Mouse (Mus musculus) MEL (cell line): ENCODE results near the gene Nr4a1. TPM values are rescaled to one million over a fixed set of nuclear protein-coding genes. Genes with fewer than 3 reads are reported as not detected.

Source experiments
- DNase-seq: peaks from one replicate; pipeline ENCODE4 v3.0.0; 2011; ENCODE audit warnings: low read depth, low spot score
- H3K27ac ChIP-seq: 2 replicates; pipeline ENCODE4 v1.5.1; 2012; ENCODE audit warnings: low read depth, mild to moderate bottlenecking, control low read depth, low read length, moderate library complexity; ENCODE audit not compliant: control insufficient read depth
- H3K27me3 ChIP-seq, 2 experiments: fragments of 150-350 bp in 1 of 2; sonication (generic) in 1 of 2; 2 replicates each; pipeline ENCODE4 v1.6.1; 2012; ENCODE audit warnings: low read length in 2 of 2, mild to moderate bottlenecking in 2 of 2, improper control_type of control experiment in 1 of 2, moderate library complexity in 1 of 2; ENCODE audit not compliant: insufficient read depth in 2 of 2, control insufficient read depth in 1 of 2
- H3K36me3 ChIP-seq, 2 experiments: 2 replicates each; pipeline ENCODE4 v1.6.1; 2012 to 2014; ENCODE audit warnings: low read length in 2 of 2, improper control_type of control experiment in 1 of 2, inconsistent platforms in 1 of 2, mild to moderate bottlenecking in 1 of 2; ENCODE audit not compliant: insufficient read depth in 2 of 2, control insufficient read depth in 1 of 2
- H3K4me1 ChIP-seq, 2 experiments: fragments of 150-350 bp in 1 of 2; sonication (generic) in 1 of 2; 2 replicates each; pipeline ENCODE4 v1.6.1; 2012; ENCODE audit warnings: low read length in 2 of 2, improper control_type of control experiment in 1 of 2, mild to moderate bottlenecking in 1 of 2; ENCODE audit not compliant: insufficient read depth in 2 of 2, control insufficient read depth in 1 of 2
- H3K4me3 ChIP-seq, 2 experiments: fragments of 150-350 bp in 1 of 2; sonication (generic) in 1 of 2; 2 replicates each; pipeline ENCODE4 v1.5.1; 2012; ENCODE audit warnings: low read depth in 2 of 2, low read length in 2 of 2, mild to moderate bottlenecking in 2 of 2, moderate library complexity in 2 of 2, control low read depth in 1 of 2, improper control_type of control experiment in 1 of 2; ENCODE audit not compliant: control insufficient read depth in 1 of 2, insufficient read depth in 1 of 2
- H3K79me2 ChIP-seq: 2 replicates; pipeline ENCODE4 v1.6.1; 2012; ENCODE audit warnings: mild to moderate bottlenecking, low read length, moderate library complexity; ENCODE audit not compliant: control insufficient read depth, poor library complexity, insufficient read depth
- H3K9ac ChIP-seq: 2 replicates; pipeline ENCODE4 v1.6.1; 2012; ENCODE audit warnings: low read depth, mild to moderate bottlenecking, control low read depth, low read length, moderate library complexity; ENCODE audit not compliant: control insufficient read depth, poor library complexity, severe bottlenecking
- H3K9me3 ChIP-seq: fragments of 150-350 bp; sonication (generic); replicated peaks from 2 replicates; pipeline ENCODE4 v1.6.1; 2012; ENCODE audit warnings: mild to moderate bottlenecking, low read length, improper control_type of control experiment, moderate library complexity; ENCODE audit not compliant: insufficient read depth
- BHLHE40 ChIP-seq: IDR thresholded peaks from 2 replicates; pipeline ENCODE4 v1.6.1; 2012; ENCODE audit warnings: low read depth, mild to moderate bottlenecking, inconsistent platforms, low read length, improper control_type of control experiment, borderline replicate concordance
- CHD1 ChIP-seq: IDR thresholded peaks from 2 replicates; pipeline ENCODE4 v1.6.1; 2012; ENCODE audit warnings: low read depth, mild to moderate bottlenecking, inconsistent platforms, low read length, improper control_type of control experiment
- CHD2 ChIP-seq: IDR thresholded peaks from 2 replicates; pipeline ENCODE4 v1.6.1; 2011; ENCODE audit warnings: low read length, improper control_type of control experiment
- E2F4 ChIP-seq: IDR thresholded peaks from 2 replicates; pipeline ENCODE4 v1.6.1; 2011; ENCODE audit warnings: low read depth, low read length, improper control_type of control experiment, borderline replicate concordance
- ELF1 ChIP-seq: IDR thresholded peaks from 2 replicates; pipeline ENCODE4 v1.6.1; 2014; ENCODE audit warnings: low read depth, mild to moderate bottlenecking, inconsistent platforms, low read length, improper control_type of control experiment, moderate library complexity
- EP300 ChIP-seq, 2 experiments: IDR thresholded peaks; 2 replicates each; pipeline ENCODE4 v1.6.1; 2011; ENCODE audit warnings: improper control_type of control experiment in 2 of 2, low read length in 2 of 2, low read depth in 1 of 2, mild to moderate bottlenecking in 1 of 2
- ETS1 ChIP-seq: IDR thresholded peaks from 2 replicates; pipeline ENCODE4 v1.6.1; 2012; ENCODE audit warnings: low read depth, mild to moderate bottlenecking, inconsistent platforms, low read length, improper control_type of control experiment, moderate library complexity
- GATA1 ChIP-seq: IDR thresholded peaks from 2 replicates; pipeline ENCODE4 v1.6.1; 2011; ENCODE audit warnings: low read depth, low read length, improper control_type of control experiment
- KAT2A ChIP-seq: conservative IDR thresholded peaks from 2 replicates; pipeline ENCODE4 v1.6.1; 2012; ENCODE audit warnings: low read depth, low read length, improper control_type of control experiment, inconsistent platforms
- MAFK ChIP-seq: IDR thresholded peaks from 2 replicates; pipeline ENCODE4 v1.6.1; 2011; ENCODE audit warnings: low read depth, mild to moderate bottlenecking, low read length, improper control_type of control experiment, borderline replicate concordance
- MAZ ChIP-seq: IDR thresholded peaks from 2 replicates; pipeline ENCODE4 v1.6.1; 2012; ENCODE audit warnings: low read depth, mild to moderate bottlenecking, inconsistent platforms, low read length, improper control_type of control experiment
- MXI1 ChIP-seq: IDR thresholded peaks from 2 replicates; pipeline ENCODE4 v1.6.1; 2011; ENCODE audit warnings: mild to moderate bottlenecking, low read depth, low read length, improper control_type of control experiment
- MYB ChIP-seq: IDR thresholded peaks from 2 replicates; pipeline ENCODE4 v1.6.1; 2011; ENCODE audit warnings: mild to moderate bottlenecking, low read depth, low read length, improper control_type of control experiment
- MYC ChIP-seq: IDR thresholded peaks from 2 replicates; pipeline ENCODE4 v1.6.1; 2011; ENCODE audit warnings: low read depth, mild to moderate bottlenecking, low read length, improper control_type of control experiment, moderate library complexity
- NELFE ChIP-seq: IDR thresholded peaks from 2 replicates; pipeline ENCODE4 v1.6.1; 2011; ENCODE audit warnings: low read depth, low read length, improper control_type of control experiment
- NRF1 ChIP-seq: IDR thresholded peaks from 2 replicates; pipeline ENCODE4 v1.6.1; 2014; ENCODE audit warnings: low read depth, mild to moderate bottlenecking, inconsistent platforms, low read length, improper control_type of control experiment, moderate library complexity; ENCODE audit not compliant: poor library complexity, insufficient read depth, severe bottlenecking
- POLR2AphosphoS2 ChIP-seq: IDR thresholded peaks from 2 replicates; pipeline ENCODE4 v1.6.1; 2011; ENCODE audit warnings: low read length, improper control_type of control experiment
- POLR2AphosphoS5 ChIP-seq: IDR thresholded peaks from 2 replicates; pipeline ENCODE4 v1.6.1; 2012; ENCODE audit warnings: low read depth, borderline replicate concordance, mild to moderate bottlenecking, inconsistent platforms, low read length, moderate library complexity, mixed read lengths
- RAD21 ChIP-seq: IDR thresholded peaks from 2 replicates; pipeline ENCODE4 v1.6.1; 2011; ENCODE audit warnings: mild to moderate bottlenecking, low read depth, low read length, improper control_type of control experiment
- SIN3A ChIP-seq: IDR thresholded peaks from 2 replicates; pipeline ENCODE4 v1.6.1; 2012; ENCODE audit warnings: low read length, improper control_type of control experiment, inconsistent platforms
- SMC3 ChIP-seq: IDR thresholded peaks from 2 replicates; pipeline ENCODE4 v1.6.1; 2011; ENCODE audit warnings: low read depth, low read length, improper control_type of control experiment
- TBP ChIP-seq: IDR thresholded peaks from 2 replicates; pipeline ENCODE4 v1.8.0; 2011; ENCODE audit warnings: low read depth, low read length, improper control_type of control experiment
- TCF12 ChIP-seq: IDR thresholded peaks from 2 replicates; pipeline ENCODE4 v1.6.1; 2014; ENCODE audit warnings: low read depth, mild to moderate bottlenecking, inconsistent platforms, low read length, improper control_type of control experiment, moderate library complexity
- UBTF ChIP-seq: IDR thresholded peaks from 2 replicates; pipeline ENCODE4 v1.6.1; 2012; ENCODE audit warnings: low read depth, mild to moderate bottlenecking, inconsistent platforms, low read length, improper control_type of control experiment, moderate library complexity, borderline replicate concordance; ENCODE audit not compliant: insufficient read depth
- ZC3H11A ChIP-seq: IDR thresholded peaks from 2 replicates; pipeline ENCODE4 v1.6.1; 2012; ENCODE audit warnings: low read depth, mild to moderate bottlenecking, inconsistent platforms, low read length, improper control_type of control experiment
- ZNF384 ChIP-seq: IDR thresholded peaks from 2 replicates; pipeline ENCODE4 v1.6.1; 2012; ENCODE audit warnings: low read depth, mild to moderate bottlenecking, inconsistent platforms, low read length, improper control_type of control experiment
- polyA plus RNA-seq, 2 experiments: library from polyadenylated mRNA; stranded (reverse) in 1 of 2; unstranded in 1 of 2; fragments of >175 nt in 1 of 2; fragments of >200 nt in 1 of 2; gene quantifications; 2 replicates each; pipeline versions ENCODE4 v1.2.1 to v1.2.4; 2012; ENCODE audit warnings: low replicate concordance in 2 of 2, low read depth in 1 of 2; ENCODE audit not compliant: insufficient read length in 2 of 2, insufficient read depth in 1 of 2, missing spikeins in 1 of 2
- total RNA-seq: library from RNA; depleted of rRNA; stranded (reverse); fragments of 300-350 nt; gene quantifications from 2 replicates; pipeline ENCODE4 v1.2.3, GENCODE M21; 2012

Gene Nr4a1
- total and polyA plus RNA-seq, 3 experiments, result 2.0 to 12.8 TPM; not detected in 1

DNA sequence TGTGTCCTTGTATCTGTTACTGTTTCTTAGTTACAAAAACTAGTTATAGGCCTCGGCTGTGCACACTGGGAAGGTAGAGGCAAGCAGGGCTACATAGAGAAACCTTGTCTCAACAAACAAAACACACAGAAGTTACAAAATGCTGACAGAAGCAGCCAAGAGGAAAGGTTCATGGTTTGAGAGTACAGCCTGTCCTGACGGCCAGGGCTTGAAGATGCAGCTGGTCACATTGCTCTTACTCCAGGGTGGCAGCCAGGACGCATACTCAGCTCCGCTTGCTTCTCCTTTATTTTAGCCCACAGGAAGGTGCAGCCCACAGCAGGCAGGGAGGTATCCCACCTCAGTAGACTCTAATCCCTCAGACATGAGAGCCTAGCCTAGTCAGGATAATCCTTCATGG is 38.0 kb upstream of the Nr4a1 start:
- H3K9ac ChIP-seq, result no peak overlapping the region
- TF ChIP-seq POLR2AphosphoS5 (no peak), EP300 (IDR thresholded peaks at IDR 0.05; ENCODE audit: low read depth in 1 of 2, low read length in 2 of 2) (no peak), SMC3 (no peak), NELFE (no peak), TBP (no peak), ELF1 (no peak), CHD1 (no peak), SIN3A (no peak), KAT2A (no peak), NRF1 (no peak), GATA1 (no peak), RAD21 (no peak), MYB (no peak), BHLHE40 (no peak), ZNF384 (no peak)
- TF ChIP-seq, all 39 proteins: peak for 0
- no peaks in the 10 kb centered on the region for H3K4me1 ChIP-seq
- no peaks in the 10 kb centered on the region for H3K79me2 ChIP-seq
- H3K27me3 ChIP-seq, result no peaks in the 10 kb centered on the region
- no peaks in the 10 kb centered on the region for H3K9me3 ChIP-seq
- no peaks in the 10 kb centered on the region for H3K36me3 ChIP-seq
- DNase-seq, result no peak
- H3K27ac ChIP-seq, result no peak overlapping the region
- no peak overlapping the region for H3K4me3 ChIP-seq

DNA sequence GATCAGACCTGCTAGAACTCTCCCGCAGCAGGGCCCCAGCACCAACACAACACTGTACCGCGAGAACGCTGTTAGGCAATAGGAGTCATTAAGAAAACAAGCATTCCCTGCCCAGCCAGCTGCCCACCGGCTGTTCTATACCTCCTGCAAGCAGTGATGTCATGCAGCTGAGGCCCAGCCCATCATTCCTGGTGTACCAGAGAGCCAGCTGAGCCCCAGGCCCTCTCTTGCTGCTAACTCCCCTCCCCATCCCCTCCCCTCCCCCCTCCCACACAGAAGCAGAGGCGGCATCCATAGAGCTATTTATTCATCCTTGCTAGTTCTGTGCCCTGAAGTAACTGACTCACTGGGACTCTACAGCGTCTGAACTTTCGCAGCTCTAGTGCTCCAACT is 33.2 kb upstream of the Nr4a1 start:
- peaks cover 4 to 15% of the 10 kb centered on the region in 2 experiments; a peak in 3 of 4 replicates for H3K4me1 ChIP-seq
- no peak overlapping the region for H3K27ac ChIP-seq
- H3K9ac ChIP-seq, result no peak overlapping the region
- no peak for DNase-seq
- no peaks in the 10 kb centered on the region for H3K79me2 ChIP-seq
- no peak overlapping the region for H3K4me3 ChIP-seq
- peaks cover 0 to 4% of the 10 kb centered on the region in 2 experiments; a peak in 1 of 4 replicates for H3K36me3 ChIP-seq
- H3K27me3 ChIP-seq, result no peaks in the 10 kb centered on the region
- no peak for TF ChIP-seq MYC
- TF ChIP-seq GATA1, result no peak
- no peak for TF ChIP-seq E2F4
- TF ChIP-seq POLR2AphosphoS2, result no peak
- no peak for TF ChIP-seq ZC3H11A
- TF ChIP-seq MXI1, result no peak
- no peak for TF ChIP-seq CHD1
- no peak for TF ChIP-seq ETS1
- TF ChIP-seq MAZ, result no peak
- TF ChIP-seq MAFK, result no peak
- TF ChIP-seq KAT2A, result no peak
- no peak for TF ChIP-seq UBTF
- TF ChIP-seq TCF12, result no peak
- no peak for TF ChIP-seq CHD2
- TF ChIP-seq MYB, result no peak
- no peaks in the 10 kb centered on the region for H3K9me3 ChIP-seq
